Mouse (Mus musculus) lung, postnatal 0 days (tissue): ENCODE data around the gene Atp5l.

Experiments
- CTCF ChIP-seq: IDR thresholded peaks from 2 replicates; pipeline ENCODE4 v1.5.1; 2016; ENCODE audit warnings: antibody characterized with exemption, mild to moderate bottlenecking
- EP300 ChIP-seq: IDR thresholded peaks from 2 replicates; pipeline ENCODE4 v1.6.1; 2016; ENCODE audit warnings: antibody characterized with exemption, mild to moderate bottlenecking, control low read depth

- TF ChIP-seq EP300, result no peak
- no peak for TF ChIP-seq CTCF
These were observed 40.8 kb downstream of the Atp5l start for GRCm38 (mm10) chr9:44879694-44880271.
